Mouse (Mus musculus): ENCODE measurements around the gene Tmem248. TPM values are rescaled to one million over a fixed set of nuclear protein-coding genes. Genes with fewer than 3 reads are reported as not detected.

The Tmem248 gene
- polyA plus RNA-seq (2014; fragmentation: Nextera tagmentation; extraction: Ambion mirVana): 40.6 and 45.5 TPM in 2 replicates

GRCm38 (mm10) chr5:130216781-130217180 is at the start of gene Tmem248:
Gene Tmem248, plus strand, starts transcription at chr5:130217081.
- no peak for ATAC-seq (replicated peaks; ENCODE audit: low FRiP score, low TSS enrichment, low read depth)
- H3K9me3 ChIP-seq (ENCODE audit: control insufficient read depth, low read length): no peaks in the 10 kb centered on the region
- H3K4me2 ChIP-seq (ENCODE audit: low read length): no peak within 1 kb of the TSS
- no peak within 1 kb of the TSS for H3K4me3 ChIP-seq (ENCODE audit: low read depth, low read length)
- H3K4me1 ChIP-seq (replicated peaks; ENCODE audit: control insufficient read depth, insufficient read depth, low read length): 0 out of 2 replicates have a peak, but pooled peaks cover 4% of the 10 kb centered on the region
- H3K27me3 ChIP-seq (replicated peaks; ENCODE audit: control insufficient read depth, insufficient read depth, low read length): no peaks in the 10 kb centered on the region
- H3K36me3 ChIP-seq (ENCODE audit: control insufficient read depth, insufficient read depth, low read length): peaks cover 31% of the 10 kb centered on the region
- no peak within 1 kb of the TSS for H3K27ac ChIP-seq (ENCODE audit: low read depth)
- no peak for DNase-seq (ENCODE audit: low spot score)
- H3K9ac ChIP-seq (ENCODE audit: low read length): no peak within 1 kb of the TSS
- WGBS: 83% methylated on average over 7 of the region's 7 CpGs

- peaks cover 17% of the 10 kb centered on the region for H3K4me1 ChIP-seq (replicated peaks; ENCODE audit: control insufficient read depth, insufficient read depth, low read length)
- no peak overlapping the region for H3K27ac ChIP-seq (ENCODE audit: low read depth)
- H3K4me2 ChIP-seq (ENCODE audit: low read length): no peak overlapping the region
- no peaks in the 10 kb centered on the region for H3K27me3 ChIP-seq (replicated peaks; ENCODE audit: control insufficient read depth, insufficient read depth, low read length)
- H3K36me3 ChIP-seq (ENCODE audit: control insufficient read depth, insufficient read depth, low read length): no peaks in the 10 kb centered on the region
- H3K4me3 ChIP-seq (ENCODE audit: low read depth, low read length): no peak overlapping the region
- ATAC-seq (replicated peaks; ENCODE audit: low FRiP score, low TSS enrichment, low read depth) (no peak), DNase-seq (ENCODE audit: low spot score) (no peak)
- H3K9ac ChIP-seq (ENCODE audit: low read length): no peak overlapping the region
- 41% methylated on average over 6 of the region's 6 CpGs for WGBS
- no peaks in the 10 kb centered on the region for H3K9me3 ChIP-seq (ENCODE audit: control insufficient read depth, low read length)
These were observed 47.8 kb upstream of the Tmem248 start for GRCm38 (mm10) chr5:130169109-130169508.

DNA sequence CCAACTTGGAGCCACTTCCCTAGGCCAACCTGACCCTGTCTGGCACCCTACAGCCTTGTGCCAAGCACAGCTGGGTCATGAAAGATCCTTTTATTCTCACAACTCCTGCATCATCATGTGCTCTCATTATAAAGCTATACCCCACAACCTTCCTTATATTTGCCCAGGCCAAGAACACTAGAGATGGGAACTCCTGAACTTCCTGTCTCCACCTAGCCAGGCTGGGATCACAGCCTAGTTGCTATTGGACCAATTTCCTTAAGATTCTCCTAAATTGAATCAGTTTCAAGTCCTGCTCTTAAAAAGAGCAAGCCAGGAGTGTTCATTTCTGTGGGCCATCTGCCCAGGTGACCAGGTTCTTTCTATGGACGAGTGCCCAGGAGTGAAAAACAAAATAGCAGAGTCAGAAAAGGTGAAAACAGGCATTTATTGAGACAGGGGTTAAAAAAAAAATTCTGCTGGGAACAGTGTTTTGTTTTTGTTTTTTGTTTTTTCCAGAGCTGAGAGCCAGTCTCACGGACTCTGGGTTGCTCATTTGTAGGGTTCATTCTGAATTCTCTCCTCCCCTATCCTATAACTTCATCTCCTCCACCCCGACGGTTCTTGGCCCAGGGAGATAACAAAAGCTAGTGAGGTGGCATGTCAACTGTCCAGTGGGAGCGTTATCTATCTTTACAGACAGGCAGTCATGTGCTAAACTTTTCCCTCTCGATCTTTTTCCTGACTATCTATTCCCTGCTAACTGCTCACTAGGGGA is 46.0 kb upstream of the Tmem248 start:
- WGBS: 12% methylated on average over 6 of the region's 6 CpGs
- H3K4me3 ChIP-seq (ENCODE audit: low read depth, low read length): peak overlapping the region; percentile 91
- peak overlapping the region; percentile 86 for H3K4me2 ChIP-seq (ENCODE audit: low read length)
- peak overlapping the region; percentile 68 for H3K27ac ChIP-seq (ENCODE audit: low read depth)
- no peaks in the 10 kb centered on the region for H3K27me3 ChIP-seq (replicated peaks; ENCODE audit: control insufficient read depth, insufficient read depth, low read length)
- no peaks in the 10 kb centered on the region for H3K9me3 ChIP-seq (ENCODE audit: control insufficient read depth, low read length)
- DNase-seq (ENCODE audit: low spot score): no peak
- peak overlapping the region; percentile 75 for H3K9ac ChIP-seq (ENCODE audit: low read length)
- H3K4me1 ChIP-seq (replicated peaks; ENCODE audit: control insufficient read depth, insufficient read depth, low read length): peaks cover 17% of the 10 kb centered on the region
- ATAC-seq (replicated peaks; ENCODE audit: low FRiP score, low TSS enrichment, low read depth): peak; percentile 14
- H3K36me3 ChIP-seq (ENCODE audit: control insufficient read depth, insufficient read depth, low read length): no peaks in the 10 kb centered on the region

DNA sequence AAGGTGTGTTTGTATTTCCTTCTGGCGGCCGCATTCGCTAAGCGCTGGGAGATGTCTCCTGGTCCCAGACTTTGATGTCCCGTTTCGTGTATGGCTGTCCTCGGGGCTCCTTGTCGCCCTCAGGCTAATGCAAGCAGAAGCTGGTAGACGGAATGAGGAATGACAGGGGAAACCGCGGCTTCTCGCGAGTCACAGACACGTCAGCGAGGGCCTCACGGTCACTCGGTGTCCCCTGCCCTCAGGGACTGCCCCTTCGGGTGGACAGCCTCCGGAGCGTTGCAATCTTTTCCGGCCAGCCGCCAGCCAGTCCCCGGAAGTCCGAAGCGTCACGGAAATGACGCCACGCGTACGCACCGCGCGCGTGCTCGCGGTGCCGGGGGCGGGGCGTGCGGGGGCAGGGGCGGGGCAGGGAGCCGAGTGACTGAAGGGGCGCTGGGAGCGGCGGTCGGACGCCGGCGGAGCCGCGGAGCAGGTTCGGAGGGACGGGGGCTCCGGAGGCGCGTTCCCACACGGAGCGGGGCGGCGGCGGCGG is 45.4 kb upstream of the Tmem248 start, which contains the start of gene Rabgef1:
TSS of gene Rabgef1 (plus strand) at position 376 of the 532 bp plus-strand sequence.
- peak within 1 kb of the TSS; percentile 91 for H3K4me3 ChIP-seq (ENCODE audit: low read depth, low read length)
- no peaks in the 10 kb centered on the region for H3K27me3 ChIP-seq (replicated peaks; ENCODE audit: control insufficient read depth, insufficient read depth, low read length)
- WGBS: under 1% methylated on average over 52 of the region's 62 CpGs
- peak within 1 kb of the TSS; percentile 68 for H3K27ac ChIP-seq (ENCODE audit: low read depth)
- no peaks in the 10 kb centered on the region for H3K36me3 ChIP-seq (ENCODE audit: control insufficient read depth, insufficient read depth, low read length)
- peak within 1 kb of the TSS; percentile 75 for H3K9ac ChIP-seq (ENCODE audit: low read length)
- H3K4me2 ChIP-seq (ENCODE audit: low read length): peak within 1 kb of the TSS; percentile 86
- DNase-seq (ENCODE audit: low spot score) (peak; percentile 96), ATAC-seq (replicated peaks; ENCODE audit: low FRiP score, low TSS enrichment, low read depth) (peak; percentile 95)
- no peaks in the 10 kb centered on the region for H3K9me3 ChIP-seq (ENCODE audit: control insufficient read depth, low read length)
- peaks cover 17% of the 10 kb centered on the region for H3K4me1 ChIP-seq (replicated peaks; ENCODE audit: control insufficient read depth, insufficient read depth, low read length)

DNA sequence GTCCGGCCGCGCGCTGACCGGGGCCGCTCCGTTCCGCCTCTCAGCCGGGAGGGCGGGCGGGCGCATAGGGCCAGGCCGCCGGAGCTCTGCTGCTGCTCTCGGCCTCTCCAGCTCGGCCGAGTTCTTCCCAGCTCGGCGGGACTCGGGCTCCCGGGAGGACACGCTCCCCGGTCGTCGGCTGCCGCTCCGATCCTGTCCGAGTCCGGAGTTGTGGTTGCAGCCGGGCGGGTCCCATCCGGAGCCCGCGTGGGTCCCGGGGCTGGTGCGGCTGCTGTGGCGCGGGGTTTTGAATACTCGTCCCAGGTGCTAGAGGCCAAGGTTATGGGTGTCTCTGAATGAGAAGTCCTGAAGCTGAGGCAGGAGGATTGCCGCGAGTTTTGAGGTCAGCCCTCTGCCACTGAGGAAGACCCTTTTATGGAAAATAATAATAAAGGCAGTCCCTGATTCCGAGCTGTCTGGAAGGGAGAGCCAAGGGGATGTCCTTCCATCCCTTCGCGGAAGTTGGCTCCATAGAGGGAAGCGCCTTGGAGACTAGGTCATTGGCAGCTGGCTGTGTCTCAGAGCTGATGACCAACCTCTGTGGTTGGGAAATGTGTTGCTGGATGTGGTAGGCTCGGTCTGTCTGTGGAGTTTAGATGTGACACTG is 44.8 kb upstream of the Tmem248 start:
- Histone ChIP-seq H3K27me3 (replicated peaks; ENCODE audit: control insufficient read depth, insufficient read depth, low read length) (no peaks in the 10 kb centered on the region), H3K9ac (ENCODE audit: low read length) (peak overlapping the region; percentile 75), H3K27ac (ENCODE audit: low read depth) (peak overlapping the region; percentile 68), H3K4me2 (ENCODE audit: low read length) (peak overlapping the region; percentile 86), H3K4me3 (ENCODE audit: low read depth, low read length) (peak overlapping the region; percentile 91), H3K36me3 (ENCODE audit: control insufficient read depth, insufficient read depth, low read length) (no peaks in the 10 kb centered on the region), H3K9me3 (ENCODE audit: control insufficient read depth, low read length) (no peaks in the 10 kb centered on the region), H3K4me1 (replicated peaks; ENCODE audit: control insufficient read depth, insufficient read depth, low read length) (peaks cover 17% of the 10 kb centered on the region)
- peak; percentile 84 for ATAC-seq (replicated peaks; ENCODE audit: low FRiP score, low TSS enrichment, low read depth)
- under 1% methylated on average over 37 of the region's 46 CpGs for WGBS
- DNase-seq (ENCODE audit: low spot score): peak; percentile 84

DNA sequence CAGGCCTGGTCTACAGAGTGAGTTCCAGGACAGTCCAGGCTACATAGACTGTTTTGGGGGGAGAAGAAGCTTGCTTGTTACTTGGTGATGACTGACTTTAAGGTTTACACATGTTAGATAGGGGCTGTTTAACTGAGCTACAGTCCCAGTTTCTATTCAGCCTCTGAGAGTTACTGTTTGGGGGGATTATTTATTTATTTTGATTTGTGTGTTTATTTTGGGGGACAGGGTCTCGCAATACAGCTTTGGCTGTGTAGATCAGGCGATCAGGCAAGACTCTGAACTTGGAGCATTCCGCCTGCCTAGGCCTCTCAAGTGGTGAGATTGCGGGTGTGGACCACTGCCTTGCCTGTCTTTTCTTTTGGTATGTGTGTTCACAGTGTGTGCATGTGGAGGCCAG is 43.9 kb upstream of the Tmem248 start:
- no peak for ATAC-seq (replicated peaks; ENCODE audit: low FRiP score, low TSS enrichment, low read depth)
- H3K9me3 ChIP-seq (ENCODE audit: control insufficient read depth, low read length): no peaks in the 10 kb centered on the region
- peaks cover 17% of the 10 kb centered on the region for H3K4me1 ChIP-seq (replicated peaks; ENCODE audit: control insufficient read depth, insufficient read depth, low read length)
- no peaks in the 10 kb centered on the region for H3K36me3 ChIP-seq (ENCODE audit: control insufficient read depth, insufficient read depth, low read length)
- no peak overlapping the region for H3K9ac ChIP-seq (ENCODE audit: low read length)
- H3K4me3 ChIP-seq (ENCODE audit: low read depth, low read length): 0 out of 2 replicates have a peak overlapping the region, but pooled peaks have one; percentile 91
- 86% methylated on average over 4 of the region's 4 CpGs for WGBS
- H3K4me2 ChIP-seq (ENCODE audit: low read length): peak overlapping the region; percentile 86
- no peak for DNase-seq (ENCODE audit: low spot score)
- H3K27ac ChIP-seq (ENCODE audit: low read depth): no peak overlapping the region
- no peaks in the 10 kb centered on the region for H3K27me3 ChIP-seq (replicated peaks; ENCODE audit: control insufficient read depth, insufficient read depth, low read length)

- DNase-seq (ENCODE audit: low spot score): no peak
- no peak for ATAC-seq (replicated peaks; ENCODE audit: low FRiP score, low TSS enrichment, low read depth)
- peaks cover 13% of the 10 kb centered on the region for H3K4me1 ChIP-seq (replicated peaks; ENCODE audit: control insufficient read depth, insufficient read depth, low read length)
- no peaks in the 10 kb centered on the region for H3K27me3 ChIP-seq (replicated peaks; ENCODE audit: control insufficient read depth, insufficient read depth, low read length)
- no peak overlapping the region for H3K27ac ChIP-seq (ENCODE audit: low read depth)
- H3K4me3 ChIP-seq (ENCODE audit: low read depth, low read length): no peak overlapping the region
- 62% methylated on average over 4 of the region's 4 CpGs for WGBS
- no peaks in the 10 kb centered on the region for H3K9me3 ChIP-seq (ENCODE audit: control insufficient read depth, low read length)
- no peak overlapping the region for H3K9ac ChIP-seq (ENCODE audit: low read length)
- no peak overlapping the region for H3K4me2 ChIP-seq (ENCODE audit: low read length)
- no peaks in the 10 kb centered on the region for H3K36me3 ChIP-seq (ENCODE audit: control insufficient read depth, insufficient read depth, low read length)
These were observed 39.0 kb upstream of the Tmem248 start for GRCm38 (mm10) chr5:130177871-130178270.

DNA sequence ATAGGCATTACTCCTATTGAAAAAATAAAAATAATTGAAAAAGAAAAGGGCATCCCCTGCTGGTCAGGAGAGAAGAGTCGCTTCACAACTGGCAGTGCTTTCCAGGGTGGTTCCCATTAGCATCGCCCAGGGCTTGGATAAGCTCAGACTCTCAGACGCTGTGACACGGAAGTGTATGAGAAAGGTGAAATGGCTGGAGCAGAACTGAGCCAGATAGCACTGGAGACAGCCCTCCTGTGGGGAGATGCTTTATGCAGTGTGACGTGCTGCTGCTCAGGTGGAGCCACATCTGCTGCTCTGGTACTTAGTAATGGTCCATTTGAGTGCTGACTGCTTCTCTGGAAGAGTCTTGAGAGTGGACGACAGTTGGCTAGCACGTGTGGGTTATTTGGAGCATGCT is 36.5 kb upstream of the Tmem248 start:
- Histone ChIP-seq H3K27me3 (replicated peaks; ENCODE audit: control insufficient read depth, insufficient read depth, low read length) (no peaks in the 10 kb centered on the region), H3K4me3 (ENCODE audit: low read depth, low read length) (no peak overlapping the region), H3K4me2 (ENCODE audit: low read length) (no peak overlapping the region), H3K9ac (ENCODE audit: low read length) (no peak overlapping the region), H3K27ac (ENCODE audit: low read depth) (no peak overlapping the region), H3K9me3 (ENCODE audit: control insufficient read depth, low read length) (no peaks in the 10 kb centered on the region), H3K4me1 (replicated peaks; ENCODE audit: control insufficient read depth, insufficient read depth, low read length) (peaks cover 9% of the 10 kb centered on the region), H3K36me3 (ENCODE audit: control insufficient read depth, insufficient read depth, low read length) (no peaks in the 10 kb centered on the region)
- ATAC-seq (replicated peaks; ENCODE audit: low FRiP score, low TSS enrichment, low read depth): no peak
- WGBS: 72% methylated on average over 7 of the region's 7 CpGs
- DNase-seq (ENCODE audit: low spot score): no peak

Measured in intestine, embryonic 14.5 days (tissue).